In the genomic region with DNA sequence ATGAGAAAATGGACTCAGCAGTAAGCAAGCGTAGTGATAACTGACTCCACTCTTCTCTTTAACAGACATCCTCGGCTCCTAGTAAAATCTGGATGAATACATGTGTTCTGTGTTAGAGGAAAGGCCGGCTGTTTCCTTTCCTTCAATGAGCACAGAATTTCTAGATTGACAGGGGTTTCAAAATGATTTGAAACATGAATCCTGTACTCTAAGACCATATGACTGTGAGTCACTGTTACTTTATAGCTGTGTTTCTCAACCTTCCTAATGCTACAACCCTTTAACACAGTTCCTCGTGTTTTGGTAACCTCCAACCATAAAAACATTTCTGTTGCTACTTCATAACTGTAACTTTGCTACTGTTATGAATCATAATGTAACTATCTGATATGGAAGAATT, we compare ENCODE assay signal across 22 mouse cellular contexts. TPM values are rescaled to one million over a fixed set of nuclear protein-coding genes. Genes with fewer than 3 reads are reported as not detected.
DNase-seq lines count a peak whose midpoint lies in the region; ATAC-seq and TF ChIP-seq lines count a peak whose summit lies in the region.
"Had no signal": no experiment of that assay in that cellular context is flagged by ENCODE, and none has a peak within 500 bp of the region (broad histone marks: within the 10 kb centered on the region; RNA-seq: fewer than 3 reads in every experiment).

No protein-coding gene starts in this region.

- ATAC-seq in heart, postnatal 0 days (ENCODE audit: insufficient read depth, low read depth): no peak
- no peak for ATAC-seq in heart, embryonic 12.5 days (ENCODE audit: insufficient number of reproducible peaks, low FRiP score)
- ATAC-seq in intestine, embryonic 15.5 days: peak; percentile 39; the same call in 1 of the 2 replicates
- ATAC-seq: activated CD4-positive, CD25-positive, alpha-beta regulatory T cell, adult 4 months; forebrain, embryonic 16.5 days had no signal

- TF ChIP-seq EP300 in heart, postnatal 0 days (IDR thresholded peaks at IDR 0.05; ENCODE audit: low read depth): no peak

- intact Hi-C loops in gastrocnemius, postnatal 14 days (cut with DNase I; ENCODE audit: low total_unique reads): no loop called here

- H3K4me3 ChIP-seq in heart, postnatal 0 days (ENCODE audit: low read depth, low read length): no peak overlapping the region
- no peak overlapping the region for H3K4me3 ChIP-seq in heart, embryonic 12.5 days
- no peak overlapping the region for H3K4me3 ChIP-seq in C2C12 (ENCODE audit: insufficient read depth, poor library complexity, severe bottlenecking)
- no peak overlapping the region for H3K4me3 ChIP-seq in intestine, embryonic 15.5 days (replicated peaks)
- H3K4me3 ChIP-seq in layer of hippocampus, adult 2 months: no peak overlapping the region
- H3K4me3 ChIP-seq: embryonic facial prominence, embryonic 12.5 days; heart, embryonic 15.5 days; hindbrain, embryonic 10.5 days; midbrain, embryonic 12.5 days; neural tube, embryonic 13.5 days had no signal

- no peaks in the 10 kb centered on the region for H3K27me3 ChIP-seq in heart, postnatal 0 days (ENCODE audit: control insufficient read depth, insufficient read depth, low read length)
- no peaks in the 10 kb centered on the region for H3K27me3 ChIP-seq in heart, embryonic 12.5 days (replicated peaks)
- no peaks in the 10 kb centered on the region for H3K27me3 ChIP-seq in C2C12 (ENCODE audit: control insufficient read depth, insufficient read depth, insufficient read length)
- H3K27me3 ChIP-seq in intestine, embryonic 15.5 days (replicated peaks): no peaks in the 10 kb centered on the region
- H3K27me3 ChIP-seq: embryonic facial prominence, embryonic 12.5 days; heart, embryonic 15.5 days; midbrain, embryonic 12.5 days; neural tube, embryonic 13.5 days had no signal

- no peak overlapping the region for H3ac ChIP-seq in C2C12 (ENCODE audit: control insufficient read depth, insufficient read length, low read depth)

- H3K79me2 ChIP-seq in C2C12 (ENCODE audit: control insufficient read depth, insufficient read depth): no peaks in the 10 kb centered on the region

- 75% methylated on average over 4 of the region's 4 CpGs for WGBS in heart, postnatal 0 days
- WGBS in heart, embryonic 12.5 days: 51% methylated on average over 4 of the region's 4 CpGs
- WGBS in intestine, embryonic 15.5 days: 83% methylated on average over 4 of the region's 4 CpGs

- no peak overlapping the region for H3K27ac ChIP-seq in heart, postnatal 0 days (ENCODE audit: low read depth)
- H3K27ac ChIP-seq in heart, embryonic 12.5 days (ENCODE audit: poor library complexity, severe bottlenecking): no peak overlapping the region
- H3K27ac ChIP-seq in intestine, embryonic 15.5 days: no peak overlapping the region
- H3K27ac ChIP-seq in layer of hippocampus, adult 2 months: no peak overlapping the region
- H3K27ac ChIP-seq: embryonic facial prominence, embryonic 12.5 days; heart, embryonic 15.5 days; hindbrain, embryonic 10.5 days; liver, embryonic 14.5 days; macrophage; midbrain, embryonic 12.5 days; neural tube, embryonic 13.5 days had no signal

- peak; percentile 9 for DNase-seq in heart, postnatal 0 days (ENCODE audit: low spot score)
- peak; percentile 78 for DNase-seq in adipocyte (ENCODE audit: low spot score)
- no peak for DNase-seq in urinary bladder, postnatal 36 days (ENCODE audit: low spot score in 2 of 2)
- no peak for DNase-seq in layer of hippocampus, adult 2 months (ENCODE audit: low spot score in 2 of 2)
- no peak for DNase-seq in gastrocnemius, postnatal 14 days
- DNase-seq: cerebellum, adult 11 months; kidney, adult 8-10 months; layer of hippocampus, adult 9-11 months; thymus, postnatal 25 days had no signal

- no peaks in the 10 kb centered on the region for H3K9me3 ChIP-seq in heart, postnatal 0 days (replicated peaks; ENCODE audit: control insufficient read depth, low read length)
- H3K9me3 ChIP-seq in heart, embryonic 12.5 days (replicated peaks): no peaks in the 10 kb centered on the region
- no peaks in the 10 kb centered on the region for H3K9me3 ChIP-seq in intestine, embryonic 15.5 days
- H3K9me3 ChIP-seq: embryonic facial prominence, embryonic 12.5 days; heart, embryonic 15.5 days; hindbrain, embryonic 10.5 days; midbrain, embryonic 12.5 days; neural tube, embryonic 13.5 days had no signal

- H3K9ac ChIP-seq in heart, postnatal 0 days (replicated peaks; ENCODE audit: low read depth, low read length): no peak overlapping the region
- H3K9ac ChIP-seq in heart, embryonic 12.5 days: no peak overlapping the region
- no peak overlapping the region for H3K9ac ChIP-seq in intestine, embryonic 15.5 days
- H3K9ac ChIP-seq: embryonic facial prominence, embryonic 12.5 days; heart, embryonic 15.5 days; liver, embryonic 14.5 days; midbrain, embryonic 12.5 days; neural tube, embryonic 13.5 days had no signal

- no peaks in the 10 kb centered on the region for H3K36me3 ChIP-seq in heart, postnatal 0 days (replicated peaks; ENCODE audit: control insufficient read depth, insufficient read depth, low read length)
- H3K36me3 ChIP-seq in heart, embryonic 12.5 days: no peaks in the 10 kb centered on the region
- H3K36me3 ChIP-seq in C2C12 (ENCODE audit: control insufficient read depth, insufficient read depth): no peaks in the 10 kb centered on the region
- no peaks in the 10 kb centered on the region for H3K36me3 ChIP-seq in intestine, embryonic 15.5 days
- H3K36me3 ChIP-seq: embryonic facial prominence, embryonic 12.5 days; heart, embryonic 15.5 days; hindbrain, embryonic 10.5 days; midbrain, embryonic 12.5 days; neural tube, embryonic 13.5 days had no signal

- no peak for TF ChIP-seq CTCF in heart, postnatal 0 days (IDR thresholded peaks at IDR 0.05; ENCODE audit: low read depth)
- TF ChIP-seq CTCF in C2C12 (IDR thresholded peaks at IDR 0.05; ENCODE audit: control insufficient read depth, insufficient read depth, insufficient read length): no peak
- no peak for TF ChIP-seq CTCF in layer of hippocampus, adult 2 months (conservative IDR thresholded peaks at IDR 0.05)

- H3K4me2 ChIP-seq in heart, postnatal 0 days (ENCODE audit: low read depth, low read length): no peak overlapping the region
- no peak overlapping the region for H3K4me2 ChIP-seq in heart, embryonic 12.5 days
- no peak overlapping the region for H3K4me2 ChIP-seq in intestine, embryonic 15.5 days (replicated peaks)
- H3K4me2 ChIP-seq: embryonic facial prominence, embryonic 12.5 days; heart, embryonic 15.5 days; midbrain, embryonic 12.5 days; neural tube, embryonic 13.5 days had no signal

- peaks cover 6% of the 10 kb centered on the region; the same call in 1 of the 2 replicates for H3K4me1 ChIP-seq in heart, postnatal 0 days (ENCODE audit: control insufficient read depth, insufficient read depth)
- H3K4me1 ChIP-seq in heart, embryonic 12.5 days (replicated peaks): 0 out of 2 replicates have a peak, but pooled peaks cover 4% of the 10 kb centered on the region
- no peaks in the 10 kb centered on the region for H3K4me1 ChIP-seq in intestine, embryonic 15.5 days (replicated peaks)
- H3K4me1 ChIP-seq: heart, embryonic 15.5 days; hindbrain, embryonic 10.5 days; midbrain, embryonic 12.5 days; neural tube, embryonic 13.5 days had no signal

- H3K79me3 ChIP-seq in C2C12 (ENCODE audit: low read depth): no peaks in the 10 kb centered on the region

TF ChIP-seq in C2C12, 6 proteins besides CTCF, POLR2A, EP300 and RAD21:
- peak; percentile 94 for TF ChIP-seq CEBPB (IDR thresholded peaks at IDR 0.05; ENCODE audit: low read depth)
- TF ChIP-seq FOSL1 (IDR thresholded peaks at IDR 0.05; ENCODE audit: insufficient read depth, low read length, poor library complexity, severe bottlenecking): peak; percentile 33
- TF ChIP-seq MAX (IDR thresholded peaks at IDR 0.05): peak; percentile 26
- peak; percentile 73 for TF ChIP-seq USF1 (IDR thresholded peaks at IDR 0.05; ENCODE audit: low read depth)
- TF ChIP-seq MYOD1 (IDR thresholded peaks at IDR 0.05; ENCODE audit: control insufficient read depth, insufficient read length, low read depth): no peak
- TF ChIP-seq MYOG (IDR thresholded peaks at IDR 0.05; ENCODE audit: control insufficient read depth, extremely low read depth, insufficient read length): no peak
TF ChIP-seq in C2C12: peak in this region for 4.

RNA-seq across cellular contexts. Expression of a gene that starts 33.8 kb away (rescaled TPM):
- total RNA-seq in heart, postnatal 0 days (2014; rRNA removed; ENCODE audit: low replicate concordance): 2.7 TPM in 1 of 2 replicates, not detected in the other
- not detected in 2 replicates for polyA plus RNA-seq in heart, postnatal 0 days (2015; fragmentation: Nextera tagmentation; extraction: Ambion mirVana)
- polyA plus RNA-seq in heart, embryonic 12.5 days (2016; fragmentation: Nextera tagmentation; extraction: Ambion mirVana): 0.11 TPM in 1 of 2 replicates, not detected in the other
- under 0.01 TPM for polyA plus RNA-seq in C2C12 (2012; fragmentation: generic; extraction: Trizol)
- 2.0 and 2.3 TPM in 2 replicates for polyA plus RNA-seq in intestine, embryonic 15.5 days (2015; fragmentation: Nextera tagmentation; extraction: Ambion mirVana)
- 1 to 10 TPM in 1 of 2 experiments, under 1 TPM in 1; 0.54 to 1.3 TPM for total RNA-seq in layer of hippocampus, adult 2 months (2021)
- under 1 TPM; 0.02 to 0.14 TPM for total RNA-seq in gastrocnemius, postnatal 14 days (2021)
- total RNA-seq: gastrocnemius, adult 8-10 months had no signal
- polyA plus RNA-seq: activated CD4-positive, CD25-positive, alpha-beta regulatory T cell, adult 4 months; heart, embryonic 15.5 days; liver, embryonic 14.5 days; macrophage had no signal

Comparison
In these comparisons a context has a peak if more than half of its experiments do, and no peak if none do; other contexts are left out.
1. DNase-seq: peak in heart, postnatal 0 days (single experiment) and adipocyte (single experiment); none in urinary bladder, postnatal 36 days (0 of 2), layer of hippocampus, adult 2 months (0 of 2) and gastrocnemius, postnatal 14 days (single experiment).